Mouse (Mus musculus) embryonic facial prominence, embryonic 12.5 days (tissue): Measurements from ENCODE around the gene R3hcc1l. TPM values are rescaled to one million over a fixed set of nuclear protein-coding genes. Genes with fewer than 3 reads are reported as not detected.

Source experiments
- ATAC-seq: fragments of 200-750 bp; cut with Nextera tagmentation; 2 replicates; pipeline ENCODE4 v1.8.0; 2017; ENCODE audit not compliant: insufficient number of reproducible peaks, insufficient read depth, low FRiP score, low TSS enrichment
- H3K27ac ChIP-seq: fragments of 300-500 bp; sonication (generic); 2 replicates; pipeline ENCODE4 v1.5.1; 2016; ENCODE audit warnings: mild to moderate bottlenecking
- H3K27me3 ChIP-seq: fragments of 300-500 bp; sonication (generic); 2 replicates; pipeline ENCODE4 v1.6.1; 2016; ENCODE audit warnings: mild to moderate bottlenecking, moderate library complexity
- H3K36me3 ChIP-seq: fragments of 300-500 bp; sonication (generic); 2 replicates; pipeline ENCODE4 v1.6.1; 2016; ENCODE audit warnings: mild to moderate bottlenecking
- H3K4me1 ChIP-seq: fragments of 300-500 bp; sonication (generic); 2 replicates; pipeline ENCODE4 v1.6.1; 2016
- H3K4me2 ChIP-seq: fragments of 300-500 bp; sonication (generic); replicated peaks from 2 replicates; pipeline ENCODE4 v1.6.1; 2016; ENCODE audit warnings: mild to moderate bottlenecking, moderate library complexity
- H3K4me3 ChIP-seq: fragments of 300-500 bp; sonication (generic); 2 replicates; pipeline ENCODE4 v1.5.1; 2016; ENCODE audit warnings: mild to moderate bottlenecking
- H3K9ac ChIP-seq: fragments of 300-500 bp; sonication (generic); 2 replicates; pipeline ENCODE4 v1.6.1; 2016; ENCODE audit warnings: mild to moderate bottlenecking, moderate library complexity
- H3K9me3 ChIP-seq: fragments of 300-500 bp; sonication (generic); 2 replicates; pipeline ENCODE4 v1.6.1; 2016; ENCODE audit warnings: mild to moderate bottlenecking, moderate library complexity
- WGBS: fragments of 180-500 bp; shearing (Covaris S2); methylation state at CpG from one replicate; pipeline ENCODE4 v1.1.7; 2016; 5-methylcytosine and 5-hydroxymethylcytosine counted together
- polyA plus RNA-seq: library from polyadenylated mRNA; unstranded; fragments of >200 nt; fragmentation: Nextera tagmentation; extraction: Ambion mirVana; gene quantifications from 2 replicates; pipeline ENCODE4 v1.2.1, GENCODE M21; 2016

R3hcc1l gene
- polyA plus RNA-seq, 1 experiment from 2014 or later, result 24.8 TPM

DNA sequence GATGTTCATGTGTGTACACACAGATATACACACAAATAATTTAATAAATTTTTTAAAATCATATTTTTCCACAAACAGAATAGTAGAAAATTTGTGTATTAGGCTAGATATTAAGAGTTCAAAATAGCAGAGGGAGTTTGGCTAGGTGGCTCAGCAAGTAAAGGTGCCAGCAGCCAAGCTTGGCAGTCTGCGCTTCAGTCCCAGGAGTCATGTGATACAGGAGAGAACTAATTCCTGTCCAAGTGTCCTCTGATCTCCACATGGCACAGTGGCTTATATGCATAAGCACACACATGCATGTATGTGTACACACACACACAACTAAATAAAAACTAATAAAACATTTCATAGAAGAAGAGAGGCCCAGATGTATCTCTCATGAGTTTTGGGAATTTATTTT, 43.4 kb downstream of the R3hcc1l start:
- 82% methylated on average over 1 of the region's 1 CpGs for WGBS
- ATAC-seq, result no peak
- H3K9me3 ChIP-seq, result no peaks in the 10 kb centered on the region
- no peaks in the 10 kb centered on the region for H3K27me3 ChIP-seq
- H3K27ac ChIP-seq, result no peak overlapping the region
- no peak overlapping the region for H3K4me3 ChIP-seq
- peaks cover 12% of the 10 kb centered on the region for H3K36me3 ChIP-seq
- no peak overlapping the region for H3K4me2 ChIP-seq
- H3K9ac ChIP-seq, result no peak overlapping the region
- no peaks in the 10 kb centered on the region for H3K4me1 ChIP-seq

DNA sequence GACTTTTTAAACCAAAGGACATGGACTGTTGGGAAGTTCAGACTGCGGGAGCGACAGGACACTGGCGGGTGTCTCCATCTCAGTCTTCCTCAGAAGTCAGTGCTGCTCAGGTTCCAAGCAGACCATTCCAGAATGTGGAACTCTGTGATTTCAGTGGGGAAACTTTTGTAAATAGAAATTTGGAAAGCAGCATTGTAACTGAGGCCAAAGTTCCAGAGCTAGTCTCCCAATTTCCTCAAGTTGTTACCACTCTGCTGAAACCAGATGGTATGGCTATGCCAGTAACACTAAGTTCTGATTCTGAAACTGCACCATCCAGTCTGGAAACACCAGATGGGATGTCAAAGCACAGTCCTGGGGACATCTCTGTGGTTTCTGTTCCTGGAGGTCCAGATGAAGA, 44.4 kb downstream of the R3hcc1l start:
- H3K27ac ChIP-seq, result no peak overlapping the region
- H3K9ac ChIP-seq, result no peak overlapping the region
- no peaks in the 10 kb centered on the region for H3K27me3 ChIP-seq
- no peak overlapping the region for H3K4me3 ChIP-seq
- peaks cover 12% of the 10 kb centered on the region for H3K36me3 ChIP-seq
- H3K9me3 ChIP-seq, result no peaks in the 10 kb centered on the region
- no peak overlapping the region for H3K4me2 ChIP-seq
- no peak for ATAC-seq
- no peaks in the 10 kb centered on the region for H3K4me1 ChIP-seq
- 91% methylated on average over 3 of the region's 3 CpGs for whole genome bisulfite sequencing

DNA sequence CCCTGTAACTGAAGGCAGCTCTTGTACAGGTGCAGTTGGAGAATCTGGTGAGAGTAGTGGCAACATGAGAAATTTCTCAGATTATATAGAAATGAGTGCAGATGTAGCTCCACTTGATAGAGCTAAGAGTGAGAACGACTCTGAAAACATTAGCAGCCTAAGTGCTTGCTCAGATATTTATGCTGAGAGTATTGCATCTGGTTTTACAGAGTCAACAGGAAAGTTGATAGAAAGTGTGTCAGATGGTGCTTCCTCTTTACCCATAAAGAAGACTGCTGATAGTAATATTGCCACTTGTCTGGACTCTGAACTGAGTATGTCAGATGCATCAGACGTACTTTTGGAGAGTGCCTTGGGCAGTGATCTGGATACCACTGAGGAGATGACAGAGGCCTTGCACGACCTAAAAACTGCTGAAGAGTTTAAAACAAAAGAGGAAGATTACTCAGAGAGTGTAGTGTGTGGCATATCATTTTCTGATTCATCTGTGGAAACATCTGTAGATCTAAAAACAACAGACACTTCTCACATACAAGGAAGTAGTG, 45.2 kb downstream of the R3hcc1l start:
- no peaks in the 10 kb centered on the region for H3K27me3 ChIP-seq
- no peak overlapping the region for H3K4me2 ChIP-seq
- H3K4me1 ChIP-seq, result no peaks in the 10 kb centered on the region
- WGBS, result 85% methylated on average over 3 of the region's 3 CpGs
- ATAC-seq, result no peak
- no peak overlapping the region for H3K27ac ChIP-seq
- H3K36me3 ChIP-seq, result peaks cover 12% of the 10 kb centered on the region
- no peak overlapping the region for H3K4me3 ChIP-seq
- no peaks in the 10 kb centered on the region for H3K9me3 ChIP-seq
- no peak overlapping the region for H3K9ac ChIP-seq

DNA sequence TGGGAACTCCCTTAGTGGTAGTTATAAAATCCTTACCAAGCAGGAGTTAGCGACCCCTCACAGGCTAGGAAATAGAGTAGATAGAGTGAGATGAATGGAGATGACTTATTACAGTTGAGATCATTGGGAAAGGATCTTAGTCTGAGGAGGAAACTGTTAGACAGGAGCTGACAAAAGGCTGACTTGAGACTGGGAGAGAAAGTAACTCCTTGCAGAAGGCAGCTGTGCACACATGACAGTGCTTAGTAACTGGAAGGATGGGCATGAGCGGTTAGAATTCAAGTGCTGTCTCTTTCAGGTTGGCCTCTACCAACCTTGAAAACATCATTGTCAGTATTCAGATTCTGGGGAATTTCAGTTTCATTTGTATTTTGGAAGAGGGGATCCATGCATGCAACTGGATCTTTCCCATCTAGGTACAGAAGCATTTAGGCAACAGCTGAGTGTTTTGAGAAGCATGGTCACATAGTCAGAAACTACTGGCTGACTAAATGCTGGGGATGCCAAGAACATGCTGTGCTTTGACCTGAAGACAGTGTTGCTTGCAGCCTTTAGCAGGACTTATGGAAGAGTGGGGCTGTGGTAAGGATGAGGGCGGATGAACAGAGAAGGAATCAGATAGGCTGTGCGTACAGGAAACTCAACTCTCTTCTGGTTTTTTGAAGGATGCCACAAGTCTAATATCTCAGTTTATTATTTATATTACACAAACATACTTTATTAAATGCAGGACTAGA, 47.9 kb downstream of the R3hcc1l start:
- Histone ChIP-seq H3K4me2 (no peak overlapping the region), H3K36me3 (peaks cover 12% of the 10 kb centered on the region), H3K27ac (no peak overlapping the region), H3K4me3 (no peak overlapping the region), H3K9ac (no peak overlapping the region), H3K27me3 (no peaks in the 10 kb centered on the region), H3K4me1 (no peaks in the 10 kb centered on the region), H3K9me3 (no peaks in the 10 kb centered on the region)
- WGBS, result 97% methylated on average over 4 of the region's 4 CpGs
- ATAC-seq, result no peak

DNA sequence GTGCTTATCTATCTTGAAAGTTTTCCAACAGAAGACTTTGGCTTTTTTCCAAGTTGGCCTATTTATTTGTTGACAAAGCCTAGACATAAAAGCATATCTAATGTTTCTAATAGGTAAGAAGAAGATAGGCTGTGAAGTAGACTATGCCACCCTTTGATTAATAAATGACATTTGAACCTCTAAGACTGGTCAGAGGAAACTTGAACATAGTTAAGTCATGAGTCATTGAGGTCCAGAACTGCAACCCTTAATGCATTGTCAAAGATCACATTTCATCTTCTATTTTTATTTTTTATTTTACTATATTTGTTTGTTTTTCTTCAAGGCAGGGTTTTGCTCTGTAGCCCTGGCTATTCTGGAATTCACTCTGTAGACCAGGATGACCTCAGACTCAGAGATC, 48.5 kb downstream of the R3hcc1l start:
- Histone ChIP-seq H3K9me3 (no peaks in the 10 kb centered on the region), H3K27ac (no peak overlapping the region), H3K36me3 (peaks cover 12% of the 10 kb centered on the region), H3K27me3 (no peaks in the 10 kb centered on the region), H3K9ac (no peak overlapping the region), H3K4me3 (no peak overlapping the region), H3K4me2 (no peak overlapping the region), H3K4me1 (no peaks in the 10 kb centered on the region)
- ATAC-seq, result no peak

DNA sequence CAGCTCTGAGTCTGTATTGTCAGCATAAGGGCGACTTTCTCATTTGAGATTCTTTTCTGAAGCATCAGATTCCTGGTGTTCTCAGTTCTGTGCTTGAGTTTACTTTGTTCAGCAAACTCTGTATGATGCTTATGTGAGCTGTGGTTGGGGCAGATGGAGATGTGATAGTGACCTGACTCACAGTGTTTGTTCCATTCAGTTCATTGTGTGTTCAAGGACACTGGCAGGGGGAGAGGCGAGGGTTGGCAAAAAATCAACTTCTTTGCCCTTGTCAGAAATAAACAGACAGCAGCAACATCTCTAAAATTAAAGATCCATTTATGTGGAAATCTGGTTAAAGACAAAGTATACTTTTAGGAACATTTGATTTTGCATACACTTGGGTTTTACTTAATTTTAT, 50.5 kb downstream of the R3hcc1l start:
- H3K27me3 ChIP-seq, result no peaks in the 10 kb centered on the region
- WGBS, result 88% methylated on average over 2 of the region's 2 CpGs
- no peak overlapping the region for H3K27ac ChIP-seq
- H3K9ac ChIP-seq, result no peak overlapping the region
- no peak for ATAC-seq
- H3K4me1 ChIP-seq, result no peaks in the 10 kb centered on the region
- H3K4me3 ChIP-seq, result no peak overlapping the region
- H3K9me3 ChIP-seq, result no peaks in the 10 kb centered on the region
- H3K4me2 ChIP-seq, result no peak overlapping the region
- no peaks in the 10 kb centered on the region for H3K36me3 ChIP-seq

DNA sequence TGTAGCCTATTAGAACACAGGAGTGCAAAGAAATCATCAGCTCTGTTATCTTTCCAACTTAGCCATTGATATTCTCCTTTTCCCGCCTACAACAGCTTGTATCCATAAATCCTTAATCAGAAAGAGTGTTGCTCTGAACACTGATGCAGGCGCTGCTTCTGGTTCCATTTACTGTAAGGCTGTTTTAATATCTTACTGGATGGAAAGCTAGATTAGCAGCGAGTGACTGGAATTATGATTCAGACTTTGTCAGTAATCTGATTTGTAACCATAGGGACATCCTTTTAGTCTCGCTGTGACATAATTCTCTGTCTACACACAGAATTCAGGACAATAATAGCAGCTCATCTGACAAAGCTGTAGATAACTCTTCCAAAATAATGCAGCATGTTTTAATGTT, 52.7 kb downstream of the R3hcc1l start:
- WGBS, result 74% methylated on average over 4 of the region's 4 CpGs
- H3K4me1 ChIP-seq, result no peaks in the 10 kb centered on the region
- H3K9me3 ChIP-seq, result no peaks in the 10 kb centered on the region

DNA sequence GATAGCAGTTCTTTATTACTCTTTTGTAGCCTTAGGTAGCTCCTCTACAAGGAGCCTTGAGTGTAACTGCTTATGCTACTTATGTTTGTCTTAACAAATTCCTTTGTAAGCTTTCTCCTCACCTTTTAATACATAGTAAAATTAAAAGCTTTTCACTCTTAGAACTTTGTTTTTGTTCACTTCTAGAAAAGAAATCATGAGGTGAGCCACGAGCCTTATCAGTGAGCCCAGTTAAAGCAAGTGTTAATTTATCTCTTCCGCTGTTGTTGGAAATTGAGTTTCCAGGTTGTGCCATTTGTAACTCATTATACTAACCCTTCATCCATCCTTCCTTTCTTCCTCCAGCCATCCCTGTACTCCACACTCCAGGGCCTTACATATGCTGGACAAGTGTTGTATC, 56.8 kb downstream of the R3hcc1l start:
- no peak for ATAC-seq
- Histone ChIP-seq H3K9ac (no peak overlapping the region), H3K27me3 (no peaks in the 10 kb centered on the region), H3K4me3 (no peak overlapping the region), H3K4me2 (no peak overlapping the region), H3K27ac (no peak overlapping the region), H3K36me3 (no peaks in the 10 kb centered on the region), H3K4me1 (no peaks in the 10 kb centered on the region), H3K9me3 (no peaks in the 10 kb centered on the region)
- WGBS, result 82% methylated on average over 2 of the region's 2 CpGs

More for the DNA sequence above, 52.7 kb downstream of the R3hcc1l start:
- Histone ChIP-seq H3K36me3 (no peaks in the 10 kb centered on the region), H3K4me2 (no peak overlapping the region), H3K27me3 (no peaks in the 10 kb centered on the region), H3K9ac (no peak overlapping the region), H3K27ac (no peak overlapping the region), H3K4me3 (no peak overlapping the region)
- ATAC-seq, result no peak

DNA sequence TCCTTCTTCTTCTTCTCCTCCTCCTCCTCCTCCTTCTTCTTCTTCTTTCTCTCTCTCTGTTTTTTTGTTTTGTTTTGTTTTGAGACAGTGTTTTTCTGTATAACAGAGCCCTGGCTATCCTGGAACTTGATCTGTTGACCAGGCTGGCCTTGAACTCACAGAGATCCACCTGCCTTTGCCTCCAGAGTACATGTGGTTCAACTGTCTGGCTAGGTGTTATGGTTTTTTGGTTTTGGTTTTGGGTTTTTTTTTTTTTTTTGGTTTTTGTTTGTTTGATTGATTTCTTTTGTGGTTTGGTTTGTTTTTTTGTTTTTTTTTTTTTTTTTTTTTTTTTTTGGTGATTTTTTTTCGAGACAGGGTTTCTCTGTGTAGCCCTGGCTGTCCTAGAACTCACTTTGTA, 58.3 kb downstream of the R3hcc1l start:
- 71% methylated on average over 1 of the region's 1 CpGs for WGBS
- Histone ChIP-seq H3K4me1 (no peaks in the 10 kb centered on the region), H3K4me2 (no peak overlapping the region), H3K4me3 (no peak overlapping the region), H3K9me3 (no peaks in the 10 kb centered on the region), H3K27ac (no peak overlapping the region), H3K9ac (no peak overlapping the region), H3K27me3 (no peaks in the 10 kb centered on the region), H3K36me3 (no peaks in the 10 kb centered on the region)
- no peak for ATAC-seq

DNA sequence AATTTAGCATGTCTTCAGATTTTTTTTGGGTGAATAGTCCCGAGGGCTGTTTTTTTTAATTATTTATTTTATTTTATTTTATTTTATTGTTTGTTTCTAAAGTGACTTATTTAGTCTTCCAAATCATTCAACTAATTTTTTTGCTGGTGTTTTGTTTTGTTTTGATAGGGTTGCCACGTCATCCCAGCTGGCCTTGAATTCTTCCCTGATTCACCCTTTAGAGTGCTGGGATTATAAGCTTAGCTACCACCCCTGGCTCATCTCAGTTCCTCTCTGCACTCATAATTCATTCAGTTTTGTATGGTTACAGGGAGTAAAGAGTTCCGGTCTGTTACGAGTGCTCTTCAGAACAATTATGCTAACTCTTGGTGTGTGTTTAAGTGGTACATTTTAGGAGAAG, 60.1 kb downstream of the R3hcc1l start:
- WGBS, result 78% methylated on average over 4 of the region's 4 CpGs
- Histone ChIP-seq H3K9ac (no peak overlapping the region), H3K4me1 (no peaks in the 10 kb centered on the region), H3K36me3 (peaks cover 5% of the 10 kb centered on the region; the same call in 1 of the 2 replicates), H3K4me2 (no peak overlapping the region), H3K9me3 (no peaks in the 10 kb centered on the region), H3K27me3 (no peaks in the 10 kb centered on the region), H3K27ac (no peak overlapping the region), H3K4me3 (no peak overlapping the region)
- ATAC-seq, result no peak

DNA sequence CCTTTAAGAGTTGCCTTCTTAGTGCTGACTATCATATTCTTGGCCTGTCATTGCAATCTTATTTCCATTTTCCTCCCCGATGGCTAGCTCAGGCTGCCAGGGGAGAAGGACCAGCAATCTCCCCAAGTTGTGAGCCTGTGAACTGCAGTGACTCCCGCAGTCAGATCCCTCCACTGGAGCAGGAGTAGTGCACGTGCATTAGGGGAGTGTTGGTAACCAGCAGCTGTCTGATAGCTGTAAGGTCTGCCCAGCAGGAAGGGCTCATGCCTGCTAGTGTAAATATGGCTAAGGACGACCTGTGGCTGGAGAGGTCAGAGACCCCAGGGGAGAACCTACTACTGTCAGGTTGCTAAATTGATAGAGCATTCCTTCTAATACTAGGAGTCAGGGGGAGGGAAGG, 62.1 kb downstream of the R3hcc1l start:
- H3K4me2 ChIP-seq, result no peak overlapping the region
- H3K27ac ChIP-seq, result no peak overlapping the region
- H3K4me3 ChIP-seq, result no peak overlapping the region
- no peaks in the 10 kb centered on the region for H3K27me3 ChIP-seq
- ATAC-seq, result no peak
- no peaks in the 10 kb centered on the region for H3K9me3 ChIP-seq
- no peak overlapping the region for H3K9ac ChIP-seq
- H3K36me3 ChIP-seq, result peaks cover 10% of the 10 kb centered on the region; the same call in 1 of the 2 replicates
- no peaks in the 10 kb centered on the region for H3K4me1 ChIP-seq
- 33% methylated on average over 4 of the region's 4 CpGs for WGBS

DNA sequence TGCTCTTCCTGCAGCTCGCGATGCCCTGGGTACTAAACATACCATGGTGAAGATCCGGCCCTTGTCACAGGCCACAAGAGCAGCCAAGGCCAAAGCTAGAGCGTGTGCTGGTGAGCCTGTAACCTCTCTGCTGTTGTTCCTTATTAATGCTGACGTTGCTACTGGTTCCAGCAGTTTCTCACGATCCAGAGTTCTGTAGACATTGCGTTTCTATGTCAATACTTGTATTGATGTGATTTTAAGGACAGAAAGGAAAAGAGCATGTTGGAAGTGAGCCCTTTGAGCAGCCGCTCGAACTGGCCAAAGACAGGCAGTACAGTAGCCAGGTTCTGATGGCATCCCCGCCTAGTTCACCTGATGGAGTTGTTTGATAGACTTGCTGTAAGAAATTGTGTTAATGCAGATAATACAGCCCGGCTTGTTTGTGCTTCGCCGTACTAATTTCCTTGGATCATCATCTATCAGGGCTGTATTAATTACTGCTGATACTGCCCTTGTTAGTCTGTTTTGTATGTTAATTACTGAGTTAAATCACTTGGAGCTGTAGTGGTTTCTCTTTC, 64.3 kb downstream of the R3hcc1l start:
- no peaks in the 10 kb centered on the region for H3K27me3 ChIP-seq
- 92% methylated on average over 13 of the region's 13 CpGs for WGBS

More for the DNA sequence above, 64.3 kb downstream of the R3hcc1l start:
- Histone ChIP-seq H3K9me3 (no peaks in the 10 kb centered on the region), H3K9ac (no peak overlapping the region), H3K4me2 (no peak overlapping the region), H3K27ac (no peak overlapping the region), H3K4me1 (no peaks in the 10 kb centered on the region), H3K4me3 (no peak overlapping the region), H3K36me3 (peaks cover 10% of the 10 kb centered on the region; the same call in 1 of the 2 replicates)
- no peak for ATAC-seq
